Mouse (Mus musculus) cortical plate, adult 2 months (tissue): Measurements from ENCODE around the gene Mafk.

Experiments
- CTCF ChIP-seq: fragments of 200-500 bp; IDR thresholded peaks from 2 replicates; pipeline ENCODE4 v1.5.1; 2011; ENCODE audit warnings: mild to moderate bottlenecking, control low read depth, low read length; ENCODE audit not compliant: insufficient read depth; ENCODE audit errors: extremely low read depth
- POLR2A ChIP-seq: fragments of 200-500 bp; IDR thresholded peaks from 2 replicates; pipeline ENCODE4 v1.6.1; 2011; ENCODE audit warnings: mild to moderate bottlenecking, low read length, control low read depth; ENCODE audit not compliant: insufficient read depth; ENCODE audit errors: extremely low read depth

- TF ChIP-seq CTCF (no peak), POLR2A (no peak)
Observed at GRCm38 (mm10) chr5:139804107-139804551, 12.8 kb downstream of the Mafk start.
